Mouse (Mus musculus): ENCODE results near the gene Rhot2. TPM values are rescaled to one million over a fixed set of nuclear protein-coding genes. Genes with fewer than 3 reads are reported as not detected.
A peak's percentile ranks its signal among the peaks of the same experiment; 100 is the strongest.
"Not testable (repeated sequence)": the region's sequence is repeated elsewhere in the genome, so short reads cannot be mapped to it uniquely, and the experiment has no call there.

Gene Rhot2
- polyA plus RNA-seq, 1 experiment = 206 TPM

- no peaks in the 10 kb centered on the region for H3K4me1 ChIP-seq (replicated peaks; ENCODE audit: control insufficient read depth, insufficient read depth, low read length)
- peaks cover 14% of the 10 kb centered on the region; the same call in 1 of the 2 replicates for H3K27me3 ChIP-seq (ENCODE audit: control insufficient read depth, insufficient read depth, low read length)
- 0 out of 2 replicates have a peak within 1 kb of the TSS, but pooled peaks have one; percentile 2 for H3K4me3 ChIP-seq (ENCODE audit: control insufficient read depth, insufficient read depth, low read length)
- TF ChIP-seq CTCF (IDR thresholded peaks at IDR 0.05; ENCODE audit: borderline replicate concordance, control insufficient read depth, extremely low read depth, insufficient read depth, low read length, poor library complexity) (no peak), POLR2A (IDR thresholded peaks at IDR 0.05; ENCODE audit: control insufficient read depth, extremely low read depth, insufficient read depth, low read length, poor library complexity) (no peak)
- no peak within 1 kb of the TSS for H3K27ac ChIP-seq (ENCODE audit: control insufficient read depth, insufficient read depth, low read length)
- no peak for DNase-seq
- 1% methylated on average over 95 of the region's 100 CpGs for WGBS
- no peaks in the 10 kb centered on the region for H3K36me3 ChIP-seq (ENCODE audit: control insufficient read depth, insufficient read depth, low read length)
Observed at GRCm38 (mm10) chr17:25808789-25809605, 35.7 kb downstream of the Rhot2 start, which contains the start of gene Fbxl16. TSS of gene Fbxl16 (plus strand) at chr17:25809085.

DNA sequence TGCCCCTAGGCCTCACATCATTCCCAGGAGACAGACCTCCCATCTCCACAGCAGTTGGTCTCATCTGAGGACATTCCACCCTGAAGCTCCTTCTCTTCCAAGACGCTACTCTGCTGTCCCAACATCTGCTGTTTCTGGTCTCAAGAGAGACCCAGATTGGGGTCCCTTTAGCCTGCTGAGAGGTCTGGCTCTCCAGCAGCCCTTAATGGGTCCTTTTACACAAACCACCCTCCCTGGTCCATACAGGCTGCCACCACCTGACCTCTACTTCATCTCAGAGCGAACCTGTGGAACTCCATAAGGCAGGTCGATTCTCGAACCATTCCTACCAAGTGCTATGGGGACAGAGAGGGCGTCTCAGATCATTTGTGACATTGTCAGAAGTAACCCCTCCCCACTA is 36.6 kb downstream of the Rhot2 start:
- no peak for DNase-seq
- WGBS = 49% methylated on average over 5 of the region's 5 CpGs
- Histone ChIP-seq H3K4me1 (replicated peaks; ENCODE audit: control insufficient read depth, insufficient read depth, low read length) (no peaks in the 10 kb centered on the region), H3K4me3 (ENCODE audit: control insufficient read depth, insufficient read depth, low read length) (no peak overlapping the region), H3K36me3 (ENCODE audit: control insufficient read depth, insufficient read depth, low read length) (no peaks in the 10 kb centered on the region), H3K27ac (ENCODE audit: control insufficient read depth, insufficient read depth, low read length) (no peak overlapping the region), H3K27me3 (ENCODE audit: control insufficient read depth, insufficient read depth, low read length) (peaks cover 14% of the 10 kb centered on the region; the same call in 1 of the 2 replicates)
- TF ChIP-seq POLR2A (IDR thresholded peaks at IDR 0.05; ENCODE audit: control insufficient read depth, extremely low read depth, insufficient read depth, low read length, poor library complexity) (no peak), CTCF (IDR thresholded peaks at IDR 0.05; ENCODE audit: borderline replicate concordance, control insufficient read depth, extremely low read depth, insufficient read depth, low read length, poor library complexity) (no peak)

GRCm38 (mm10) chr17:25807452-25807851 is 37.2 kb downstream of the Rhot2 start:
- not testable (repeated sequence) for H3K27ac ChIP-seq (ENCODE audit: control insufficient read depth, insufficient read depth, low read length); H3K36me3 ChIP-seq (ENCODE audit: control insufficient read depth, insufficient read depth, low read length); H3K4me1 ChIP-seq (replicated peaks; ENCODE audit: control insufficient read depth, insufficient read depth, low read length); H3K4me3 ChIP-seq (ENCODE audit: control insufficient read depth, insufficient read depth, low read length); DNase-seq
- WGBS = 38% methylated on average over 2 of the region's 2 CpGs
- peaks cover 14% of the 10 kb centered on the region; the same call in 1 of the 2 replicates for H3K27me3 ChIP-seq (ENCODE audit: control insufficient read depth, insufficient read depth, low read length)

DNA sequence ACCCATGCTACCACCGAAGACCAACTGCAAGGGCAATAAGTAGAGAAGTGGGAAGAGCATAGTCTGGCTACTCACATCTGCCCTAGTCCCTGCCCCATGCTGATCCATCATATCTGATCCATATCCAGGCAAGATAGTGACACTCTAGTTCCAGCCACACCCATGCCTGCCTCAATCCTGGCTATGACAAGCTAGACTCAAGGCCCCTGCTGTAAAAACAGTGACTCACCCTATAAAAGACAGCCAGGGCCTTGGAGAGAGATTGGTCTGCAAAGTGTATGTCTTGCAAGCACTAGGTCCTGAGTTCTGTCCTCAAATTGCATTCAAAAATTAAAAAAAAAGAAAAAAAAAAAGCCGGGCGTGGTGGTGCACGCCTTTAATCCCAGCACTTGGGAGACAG is 38.1 kb downstream of the Rhot2 start:
- DNase-seq = no peak
- Histone ChIP-seq H3K4me3 (ENCODE audit: control insufficient read depth, insufficient read depth, low read length) (no peak overlapping the region), H3K36me3 (ENCODE audit: control insufficient read depth, insufficient read depth, low read length) (no peaks in the 10 kb centered on the region), H3K27me3 (ENCODE audit: control insufficient read depth, insufficient read depth, low read length) (peaks cover 14% of the 10 kb centered on the region; the same call in 1 of the 2 replicates), H3K27ac (ENCODE audit: control insufficient read depth, insufficient read depth, low read length) (no peak overlapping the region), H3K4me1 (replicated peaks; ENCODE audit: control insufficient read depth, insufficient read depth, low read length) (no peaks in the 10 kb centered on the region)
- WGBS = 82% methylated on average over 4 of the region's 4 CpGs
- no peak for TF ChIP-seq POLR2A (IDR thresholded peaks at IDR 0.05; ENCODE audit: control insufficient read depth, extremely low read depth, insufficient read depth, low read length, poor library complexity)
- TF ChIP-seq CTCF (IDR thresholded peaks at IDR 0.05; ENCODE audit: borderline replicate concordance, control insufficient read depth, extremely low read depth, insufficient read depth, low read length, poor library complexity) = no peak

DNA sequence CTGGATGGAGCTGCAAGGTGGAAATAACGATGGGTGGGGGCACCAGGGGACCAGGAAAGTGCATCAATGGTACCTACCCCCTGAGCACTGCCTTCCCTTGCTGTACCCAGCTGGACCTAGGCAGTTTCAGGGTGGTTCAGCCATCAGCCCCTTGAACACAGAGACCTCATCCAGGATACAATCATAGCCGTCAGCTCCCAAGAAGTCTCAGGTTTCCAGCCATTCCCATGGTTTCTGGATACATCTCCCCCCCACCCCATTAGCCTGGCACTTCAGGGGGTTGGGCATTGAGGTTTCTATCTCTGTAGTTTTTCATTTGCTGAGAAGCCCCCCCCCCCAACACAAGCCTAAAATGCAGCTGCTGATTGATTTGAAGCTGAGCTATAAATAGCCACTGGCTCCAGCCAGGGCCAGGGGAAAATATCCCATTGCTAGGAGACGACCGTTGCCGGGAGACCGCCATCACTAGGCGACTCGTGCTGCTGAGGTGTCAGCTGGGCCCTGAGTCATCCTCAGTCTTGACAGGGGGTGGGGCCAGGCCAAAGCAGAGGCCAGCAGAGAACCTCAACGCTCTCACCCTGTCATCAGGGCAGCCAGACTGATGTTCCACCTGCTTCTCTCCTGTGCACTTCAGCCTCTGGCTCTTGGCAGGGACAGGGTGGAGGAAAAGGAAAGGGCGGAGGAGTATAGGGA is 41.7 kb downstream of the Rhot2 start:
- Histone ChIP-seq H3K4me1 (replicated peaks; ENCODE audit: control insufficient read depth, insufficient read depth, low read length) (no peaks in the 10 kb centered on the region), H3K27me3 (ENCODE audit: control insufficient read depth, insufficient read depth, low read length) (no peaks in the 10 kb centered on the region; the same call in 1 of the 2 replicates), H3K27ac (ENCODE audit: control insufficient read depth, insufficient read depth, low read length) (no peak overlapping the region), H3K4me3 (ENCODE audit: control insufficient read depth, insufficient read depth, low read length) (no peak overlapping the region), H3K36me3 (ENCODE audit: control insufficient read depth, insufficient read depth, low read length) (no peaks in the 10 kb centered on the region)
- TF ChIP-seq CTCF (IDR thresholded peaks at IDR 0.05; ENCODE audit: borderline replicate concordance, control insufficient read depth, extremely low read depth, insufficient read depth, low read length, poor library complexity) (no peak), POLR2A (IDR thresholded peaks at IDR 0.05; ENCODE audit: control insufficient read depth, extremely low read depth, insufficient read depth, low read length, poor library complexity) (no peak)
- no peak for DNase-seq
- WGBS = 15% methylated on average over 10 of the region's 10 CpGs

GRCm38 (mm10) chr17:25801029-25801428 is 43.6 kb downstream of the Rhot2 start:
- Histone ChIP-seq H3K4me1 (replicated peaks; ENCODE audit: control insufficient read depth, insufficient read depth, low read length) (peaks cover 8% of the 10 kb centered on the region), H3K4me3 (ENCODE audit: control insufficient read depth, insufficient read depth, low read length) (no peak overlapping the region), H3K36me3 (ENCODE audit: control insufficient read depth, insufficient read depth, low read length) (no peaks in the 10 kb centered on the region), H3K27me3 (ENCODE audit: control insufficient read depth, insufficient read depth, low read length) (no peaks in the 10 kb centered on the region), H3K27ac (ENCODE audit: control insufficient read depth, insufficient read depth, low read length) (no peak overlapping the region)
- peak; percentile 73 for DNase-seq
- TF ChIP-seq CTCF (IDR thresholded peaks at IDR 0.05; ENCODE audit: borderline replicate concordance, control insufficient read depth, extremely low read depth, insufficient read depth, low read length, poor library complexity) = no peak
- TF ChIP-seq POLR2A (IDR thresholded peaks at IDR 0.05; ENCODE audit: control insufficient read depth, extremely low read depth, insufficient read depth, low read length, poor library complexity) = no peak
- 8% methylated on average over 6 of the region's 6 CpGs for WGBS
